In the genomic region with DNA sequence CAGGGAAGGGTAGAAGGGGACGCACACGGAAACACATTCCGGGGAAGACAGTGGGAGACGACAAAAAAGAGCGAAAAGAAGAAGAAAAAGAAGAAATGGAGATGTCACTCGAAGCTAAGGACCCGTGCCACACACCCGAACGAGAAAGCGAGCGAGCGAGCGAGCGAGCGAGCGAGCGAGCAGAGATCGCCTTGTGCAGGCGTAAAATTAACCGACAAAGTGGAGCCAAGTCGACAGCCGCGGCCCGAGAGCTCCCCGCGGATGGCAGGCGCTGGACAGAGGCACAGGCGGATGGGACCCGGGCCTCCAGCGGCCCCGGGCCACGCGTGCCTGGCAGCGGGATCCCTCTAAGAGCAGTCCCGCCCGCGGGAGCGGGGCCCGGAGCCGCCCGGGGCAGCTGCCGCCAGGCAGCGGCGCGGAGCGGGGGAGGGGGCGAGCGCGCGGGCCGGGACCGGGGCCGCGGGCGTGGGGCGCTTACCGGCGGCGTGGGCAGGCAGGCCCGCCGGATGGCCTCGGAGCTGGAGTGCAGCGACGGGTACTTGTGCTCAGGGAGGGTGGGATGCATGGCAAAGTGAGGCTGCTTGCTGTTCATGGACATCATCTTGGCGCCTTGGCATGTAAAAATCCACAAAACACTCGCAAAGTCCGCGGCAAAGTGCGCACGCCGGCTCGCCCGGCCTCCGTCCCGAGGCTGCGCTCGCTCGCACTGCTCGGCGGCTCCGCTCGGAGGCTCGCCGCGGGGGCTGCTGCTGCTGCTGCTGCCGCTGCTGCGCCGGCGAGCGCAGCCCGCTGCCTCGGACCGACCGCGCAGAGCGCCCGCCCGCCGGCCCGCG, we compare ENCODE assay signal across 8 mouse cellular contexts. TPM values are rescaled to one million over a fixed set of nuclear protein-coding genes. Genes with fewer than 3 reads are reported as not detected.
A peak's percentile ranks its signal among the peaks of the same experiment; 100 is the strongest.
DNase-seq lines count a peak whose midpoint lies in the region; ATAC-seq and TF ChIP-seq lines count a peak whose summit lies in the region.

No protein-coding gene starts in this region.

- H3K9me3 ChIP-seq in lung, embryonic 15.5 days, result no peaks in the 10 kb centered on the region
- H3K9me3 ChIP-seq in heart, postnatal 0 days (replicated peaks; ENCODE audit: control insufficient read depth, low read length), result no peaks in the 10 kb centered on the region

- no peaks in the 10 kb centered on the region for H3K36me3 ChIP-seq in lung, embryonic 15.5 days
- H3K36me3 ChIP-seq in heart, postnatal 0 days (replicated peaks; ENCODE audit: control insufficient read depth, insufficient read depth, low read length), result no peaks in the 10 kb centered on the region

- H3K4me3 ChIP-seq in lung, embryonic 15.5 days, result peak overlapping the region; percentile 53
- peak overlapping the region; percentile 63 for H3K4me3 ChIP-seq in bone marrow macrophage, adult 2 months (ENCODE audit: insufficient read depth, low read length)
- peak overlapping the region; percentile 53 for H3K4me3 ChIP-seq in heart, postnatal 0 days (ENCODE audit: low read depth, low read length)

- H3K4me2 ChIP-seq in lung, embryonic 15.5 days, result peak overlapping the region; percentile 89
- H3K4me2 ChIP-seq in heart, postnatal 0 days (ENCODE audit: low read depth, low read length), result peak overlapping the region; percentile 72

- peak; percentile 62; the same call in 1 of the 2 replicates for ATAC-seq in lung, embryonic 15.5 days (ENCODE audit: borderline replicate concordance, extremely low read depth, low FRiP score, low TSS enrichment)
- ATAC-seq in heart, postnatal 0 days (ENCODE audit: insufficient read depth, low read depth), result peak; percentile 22

- H3K27ac ChIP-seq in lung, embryonic 15.5 days, result no peak overlapping the region
- H3K27ac ChIP-seq in bone marrow macrophage, adult 2 months (ENCODE audit: insufficient read depth, low read depth, low read length), result no peak overlapping the region
- H3K27ac ChIP-seq in heart, postnatal 0 days (ENCODE audit: low read depth), result no peak overlapping the region

- H3K9ac ChIP-seq in lung, embryonic 15.5 days, result no peak overlapping the region
- no peak overlapping the region for H3K9ac ChIP-seq in heart, postnatal 0 days (replicated peaks; ENCODE audit: low read depth, low read length)

- under 1% methylated on average over 101 of the region's 101 CpGs for WGBS in lung, embryonic 15.5 days
- under 1% methylated on average over 98 of the region's 101 CpGs for WGBS in heart, postnatal 0 days

- TF ChIP-seq POLR2A in bone marrow macrophage, adult 2 months (IDR thresholded peaks at IDR 0.05; ENCODE audit: borderline replicate concordance, low read depth, low read length), result no peak

- DNase-seq in lung, adult 18-20 months, result no peak
- no peak for DNase-seq in heart, postnatal 0 days (ENCODE audit: low spot score)
- DNase-seq in lung, postnatal 10 days, result peak; percentile 4
- peak; percentile 47 for DNase-seq in testis, postnatal 10 days (ENCODE audit: low spot score)
- no peak for DNase-seq in right cerebral cortex, postnatal 10 days (ENCODE audit: low spot score in 2 of 2)
- no peak for DNase-seq in layer of hippocampus, adult 18-20 months (ENCODE audit: low spot score in 2 of 2)

- H3K27me3 ChIP-seq in lung, embryonic 15.5 days, result peaks cover 96% of the 10 kb centered on the region
- H3K27me3 ChIP-seq in heart, postnatal 0 days (ENCODE audit: control insufficient read depth, insufficient read depth, low read length), result peaks cover 93% of the 10 kb centered on the region

- TF ChIP-seq CTCF in bone marrow macrophage, adult 2 months (IDR thresholded peaks at IDR 0.05; ENCODE audit: low read depth, low read length), result no peak
- TF ChIP-seq CTCF in heart, postnatal 0 days (IDR thresholded peaks at IDR 0.05; ENCODE audit: low read depth), result no peak

- peaks cover 28% of the 10 kb centered on the region; the same call in 1 of the 2 replicates for H3K4me1 ChIP-seq in lung, embryonic 15.5 days
- H3K4me1 ChIP-seq in bone marrow macrophage, adult 2 months (ENCODE audit: control insufficient read depth, insufficient read depth, low read length), result peaks cover 4% of the 10 kb centered on the region; the same call in 1 of the 2 replicates
- peaks cover 10% of the 10 kb centered on the region; the same call in 1 of the 2 replicates for H3K4me1 ChIP-seq in heart, postnatal 0 days (ENCODE audit: control insufficient read depth, insufficient read depth)

- no peak for TF ChIP-seq EP300 in heart, postnatal 0 days (IDR thresholded peaks at IDR 0.05; ENCODE audit: low read depth)

RNA-seq across cellular contexts. Expression of a gene that starts 0.5 kb away (rescaled TPM):
- polyA plus RNA-seq in lung, embryonic 15.5 days (2015; fragmentation: Nextera tagmentation; extraction: Ambion mirVana), result 0.24 and 0.31 TPM in 2 replicates
- polyA plus RNA-seq in bone marrow macrophage, adult 2 months (2012; ENCODE audit: insufficient read depth, insufficient read length, missing spikeins), result not detected in 2 replicates
- not detected in 2 replicates for total RNA-seq in heart, postnatal 0 days (2014; rRNA removed; ENCODE audit: low replicate concordance)
- 0.04 and 0.23 TPM in 2 replicates for polyA plus RNA-seq in heart, postnatal 0 days (2015; fragmentation: Nextera tagmentation; extraction: Ambion mirVana)
- not detected for total RNA-seq in layer of hippocampus, adult 18-20 months (2021)

RNA-seq across cellular contexts. Expression of a gene that starts 55.1 kb away (rescaled TPM):
- 30.6 and 32.6 TPM in 2 replicates for polyA plus RNA-seq in lung, embryonic 15.5 days (2015; fragmentation: Nextera tagmentation; extraction: Ambion mirVana)
- 6.5 and 8.6 TPM in 2 replicates for polyA plus RNA-seq in bone marrow macrophage, adult 2 months (2012; ENCODE audit: insufficient read depth, insufficient read length, missing spikeins)
- total RNA-seq in heart, postnatal 0 days (2014; rRNA removed; ENCODE audit: low replicate concordance), result 0.61 and 2.0 TPM in 2 replicates
- 6.6 and 7.8 TPM in 2 replicates for polyA plus RNA-seq in heart, postnatal 0 days (2015; fragmentation: Nextera tagmentation; extraction: Ambion mirVana)
- 10 to 100 TPM; 15.5 to 17.3 TPM for total RNA-seq in layer of hippocampus, adult 18-20 months (2021)

Comparison
In these comparisons a context has a peak if more than half of its experiments do, and no peak if none do; other contexts are left out.
1. DNase-seq: peak in lung, postnatal 10 days (single experiment) and testis, postnatal 10 days (single experiment); none in lung, adult 18-20 months (0 of 2), heart, postnatal 0 days (single experiment), right cerebral cortex, postnatal 10 days (0 of 2) and layer of hippocampus, adult 18-20 months (0 of 2).
2. Peak in every context shown above with its lines, with median percentiles within 50 percentile points of each other: H3K4me3 ChIP-seq.